Mouse (Mus musculus) retina, embryonic 14.5 days (tissue): ENCODE measurements around the gene Thoc3.
"Not testable (repeated sequence)": the region's sequence is repeated elsewhere in the genome, so short reads cannot be mapped to it uniquely, and the experiment has no call there.

Experiments used
- DNase-seq: peaks from one replicate; pipeline ENCODE4 v3.0.0-alpha.2; 2015; ENCODE audit warnings: low spot score

Gene Thoc3

GRCm38 (mm10) chr13:54468098-54469011, at the start of gene Thoc3:
Gene Thoc3, minus strand, starts transcription at chr13:54468849.
- peak; percentile 91 for DNase-seq

GRCm38 (mm10) chr13:54505920-54506319, 37.3 kb upstream of the Thoc3 start:
- no peak for DNase-seq

- peak; percentile 17 for DNase-seq
These were observed 36.1 kb upstream of the Thoc3 start for GRCm38 (mm10) chr13:54504611-54505260.

DNA sequence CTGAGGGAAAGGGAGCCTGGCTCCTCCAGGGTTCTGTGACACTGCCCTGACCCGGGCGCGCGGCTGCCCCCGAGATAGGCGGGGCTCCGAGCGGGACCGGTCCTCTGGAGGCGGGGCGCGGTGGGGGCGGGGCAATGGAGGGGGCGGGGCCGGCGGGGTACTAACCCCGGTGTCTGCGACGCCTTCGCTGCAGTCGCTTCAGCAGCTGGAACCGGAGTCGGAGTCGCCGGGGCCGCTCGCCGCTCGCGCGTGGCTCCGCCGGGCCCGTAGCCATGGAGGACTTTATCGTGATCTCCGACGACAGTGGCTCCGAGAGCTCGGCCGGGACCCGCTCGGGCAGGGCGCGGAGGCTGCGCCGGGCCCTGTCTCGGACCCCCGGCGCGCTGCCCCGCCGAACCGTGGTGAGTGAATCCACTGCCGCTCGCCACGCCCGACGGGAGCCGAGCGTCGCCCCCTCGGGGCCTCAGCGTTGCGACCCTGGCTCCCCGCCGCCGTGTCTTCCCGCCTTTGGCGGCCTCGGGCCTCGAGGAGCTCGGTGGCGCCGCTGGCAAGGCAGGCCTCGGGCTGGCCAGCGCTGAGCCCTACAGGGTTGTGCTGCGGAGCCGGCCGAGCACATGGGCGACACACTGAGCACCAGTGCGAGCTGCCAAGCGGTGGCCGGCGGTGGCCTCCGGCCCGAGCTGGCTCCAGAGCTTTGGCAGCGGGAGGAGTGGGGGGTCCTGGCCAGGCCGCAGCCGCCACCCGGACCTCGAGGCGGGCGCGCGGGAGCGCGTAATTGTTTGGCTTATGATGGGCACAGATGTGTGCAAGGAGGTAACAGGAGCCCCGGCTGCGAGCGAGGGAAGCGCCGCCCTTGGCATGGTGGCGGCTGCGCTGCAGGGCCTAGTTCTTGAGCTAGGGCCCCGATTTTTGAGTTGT, 35.2 kb upstream of the Thoc3 start, which contains the start of gene Simc1:
Gene Simc1 (plus strand): TSS at position 176 of the 918 bp plus-strand sequence.
- peak; percentile 76 for DNase-seq

DNA sequence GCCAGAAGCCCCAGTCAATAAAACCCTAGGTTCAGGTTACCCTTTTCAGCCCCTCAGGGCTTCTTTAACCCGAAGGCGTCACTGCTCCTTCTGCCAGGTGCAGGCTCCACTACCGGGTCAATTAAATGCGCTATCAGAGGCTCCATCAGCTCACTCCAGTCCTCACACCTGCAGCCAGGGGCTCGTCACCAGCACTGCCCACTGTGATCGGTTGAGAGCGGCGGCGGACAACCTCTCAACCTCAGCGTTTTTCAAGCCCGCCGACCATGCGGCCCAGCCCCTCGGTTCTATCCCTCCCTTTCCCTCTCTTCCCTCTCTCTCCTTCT, 34.6 kb upstream of the Thoc3 start:
- no peak for DNase-seq

DNA sequence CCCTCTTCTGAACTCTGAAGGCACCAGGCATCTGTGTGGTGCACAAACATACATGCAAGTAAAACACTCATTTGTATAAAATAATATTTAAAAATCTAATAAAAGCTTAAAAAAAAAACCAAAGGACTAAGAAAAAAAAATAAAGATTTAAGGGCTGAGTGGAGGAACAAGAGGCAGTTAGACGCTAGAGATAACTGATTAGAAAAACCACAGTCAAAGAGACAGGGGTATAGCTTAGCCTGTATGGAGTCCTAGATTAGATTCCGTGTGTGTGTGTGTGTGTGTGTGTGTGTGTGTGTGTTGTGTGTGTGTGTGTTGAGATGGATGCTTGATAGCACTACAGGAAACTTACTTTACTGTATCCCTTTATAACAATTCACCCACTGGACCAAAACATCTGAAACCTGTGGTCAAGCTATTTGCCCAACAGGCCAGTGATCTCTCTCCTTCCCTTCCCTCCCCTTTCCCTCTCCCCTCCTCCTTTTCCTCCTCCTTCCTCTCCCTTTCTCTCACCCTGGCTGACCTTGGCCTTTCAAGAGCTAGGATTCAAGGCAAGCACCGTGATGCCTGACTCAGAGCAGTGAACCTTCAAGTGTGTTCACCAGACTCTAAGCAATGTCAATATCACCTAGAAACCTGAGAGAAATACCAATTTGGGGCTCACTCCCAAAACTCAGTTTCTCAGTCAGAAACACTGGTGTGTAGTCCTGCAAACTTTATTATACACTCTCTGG, 33.5 kb upstream of the Thoc3 start:
- DNase-seq = no peak

- no peak for DNase-seq
These were observed 32.7 kb upstream of the Thoc3 start for GRCm38 (mm10) chr13:54501352-54501751.

DNA sequence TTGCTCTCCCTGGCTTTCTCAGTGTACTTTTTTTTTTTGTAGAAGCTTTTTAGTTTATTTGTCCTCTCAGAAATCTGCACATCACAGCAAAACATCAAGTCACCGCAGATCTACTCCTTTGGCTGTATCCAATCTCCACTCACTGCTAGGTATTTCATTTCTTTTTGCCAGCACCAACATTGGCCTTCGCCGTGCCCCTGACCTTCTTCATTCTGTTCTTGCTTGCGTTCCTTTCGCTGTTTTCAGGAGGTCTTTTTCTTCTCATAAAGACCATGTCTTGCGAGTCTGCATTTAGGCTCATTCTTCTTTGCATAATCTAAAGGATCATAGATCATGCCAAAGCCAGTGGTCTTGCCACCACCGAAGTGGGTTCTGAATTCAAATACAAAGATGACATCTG, 30.9 kb upstream of the Thoc3 start:
- DNase-seq = not testable (repeated sequence)

DNA sequence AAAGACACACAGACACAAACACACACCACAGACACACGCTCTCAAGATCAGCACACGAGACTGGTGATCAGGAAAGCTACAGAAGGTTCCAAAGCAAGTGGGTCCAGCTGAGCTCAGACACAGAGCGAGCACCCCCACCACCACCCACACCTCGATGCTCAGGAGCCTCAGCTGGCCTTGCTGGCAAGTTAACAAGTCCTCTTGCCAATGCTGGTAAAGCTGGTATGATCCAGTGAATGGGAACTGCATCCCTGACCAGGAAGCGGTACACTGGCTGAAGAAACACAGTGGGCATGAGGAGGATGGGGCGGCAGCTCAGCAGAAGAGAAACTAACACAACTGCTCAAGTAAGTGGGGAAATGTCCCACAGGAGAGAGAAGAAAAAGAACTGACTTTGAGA, 22.7 kb upstream of the Thoc3 start:
- no peak for DNase-seq

DNA sequence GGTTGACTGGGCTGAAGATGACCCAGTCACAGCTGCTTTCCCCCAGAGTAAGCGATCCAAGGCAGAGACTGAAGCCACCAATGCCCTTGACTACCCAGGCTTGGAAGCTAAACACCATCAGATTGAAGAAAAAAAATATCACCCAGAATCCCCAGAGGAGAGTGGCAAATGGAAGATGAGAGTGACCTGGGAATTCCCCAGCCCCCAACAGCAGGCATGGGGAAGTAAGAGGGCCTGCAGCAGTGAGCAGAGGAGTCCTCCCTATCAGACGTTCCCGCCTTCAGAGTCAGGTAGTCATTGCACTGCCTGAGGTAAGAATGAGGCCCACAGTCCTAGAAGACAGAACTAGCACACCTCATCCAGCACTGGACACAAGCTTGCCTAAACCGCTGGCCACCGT, 21.8 kb upstream of the Thoc3 start:
- no peak for DNase-seq

DNA sequence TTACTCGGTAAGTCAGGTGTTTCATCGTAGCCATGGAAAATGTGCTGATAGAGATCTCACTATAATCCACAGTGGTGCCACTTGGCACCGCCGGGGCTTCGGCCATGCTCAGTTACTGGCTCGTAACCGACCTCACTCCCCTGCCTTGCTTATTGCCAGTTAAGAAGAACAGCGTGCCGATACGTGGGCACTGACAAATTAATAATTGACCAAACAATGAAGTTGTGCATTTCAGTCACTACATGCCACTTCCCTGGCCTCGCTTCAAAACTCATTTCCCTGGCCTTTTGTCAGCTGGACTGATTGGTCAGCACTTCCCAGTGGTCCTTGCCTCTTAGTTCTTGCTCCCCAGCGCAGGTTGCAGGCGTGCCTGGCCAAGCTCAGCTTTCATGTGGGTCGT, 12.8 kb upstream of the Thoc3 start:
- DNase-seq = no peak

- DNase-seq = no peak
These were observed 10.6 kb upstream of the Thoc3 start for GRCm38 (mm10) chr13:54479286-54479685.

- no peak for DNase-seq
These were observed 7.1 kb upstream of the Thoc3 start for GRCm38 (mm10) chr13:54475702-54476101.

GRCm38 (mm10) chr13:54474996-54475395, 6.3 kb upstream of the Thoc3 start:
- no peak for DNase-seq

- DNase-seq = no peak
These were observed 3.3 kb upstream of the Thoc3 start for GRCm38 (mm10) chr13:54471967-54472366.

- DNase-seq = no peak
These were observed 334 bp upstream of the Thoc3 start for GRCm38 (mm10) chr13:54469012-54469354.

- no peak for DNase-seq
These were observed 9.4 kb downstream of the Thoc3 start for GRCm38 (mm10) chr13:54459282-54459681.

GRCm38 (mm10) chr13:54457062-54457461, 11.6 kb downstream of the Thoc3 start:
- DNase-seq = peak; percentile 27

DNA sequence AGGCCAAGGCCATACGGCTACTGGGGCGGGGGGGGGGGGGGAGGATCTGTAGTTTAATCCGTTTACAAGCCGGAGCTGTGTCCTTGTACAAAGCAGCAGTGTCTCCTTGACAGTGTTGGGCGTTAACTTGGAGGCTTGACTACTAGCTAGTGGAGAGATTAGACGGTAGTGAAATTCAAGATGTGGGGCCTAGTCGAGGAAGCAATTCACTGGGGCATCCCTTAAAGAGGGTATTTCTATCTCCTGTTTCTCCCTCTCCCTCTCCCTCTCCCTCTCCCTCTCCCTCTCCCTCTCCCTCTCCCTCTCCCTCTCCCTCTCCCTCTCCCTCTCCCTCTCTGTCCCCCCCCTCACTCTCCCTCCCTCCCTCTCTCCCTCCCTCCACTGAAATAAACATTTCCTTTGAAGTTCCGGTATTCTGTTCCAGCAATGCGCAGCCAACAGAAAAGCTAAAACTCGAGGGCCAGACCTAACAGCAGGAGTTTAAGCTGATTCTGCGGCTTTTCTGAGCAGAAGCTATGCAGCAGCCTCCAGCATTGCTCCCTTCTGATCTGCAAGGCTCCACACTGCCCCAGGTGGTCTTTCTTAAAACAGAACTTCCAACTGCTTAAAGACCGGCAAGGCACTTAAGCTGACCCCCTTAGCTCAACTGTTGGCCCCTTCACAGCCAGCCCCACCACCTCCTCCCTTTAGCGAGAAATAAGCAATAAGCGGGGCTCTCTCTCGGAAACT, 21.0 kb downstream of the Thoc3 start:
- peak; percentile 77 for DNase-seq

DNA sequence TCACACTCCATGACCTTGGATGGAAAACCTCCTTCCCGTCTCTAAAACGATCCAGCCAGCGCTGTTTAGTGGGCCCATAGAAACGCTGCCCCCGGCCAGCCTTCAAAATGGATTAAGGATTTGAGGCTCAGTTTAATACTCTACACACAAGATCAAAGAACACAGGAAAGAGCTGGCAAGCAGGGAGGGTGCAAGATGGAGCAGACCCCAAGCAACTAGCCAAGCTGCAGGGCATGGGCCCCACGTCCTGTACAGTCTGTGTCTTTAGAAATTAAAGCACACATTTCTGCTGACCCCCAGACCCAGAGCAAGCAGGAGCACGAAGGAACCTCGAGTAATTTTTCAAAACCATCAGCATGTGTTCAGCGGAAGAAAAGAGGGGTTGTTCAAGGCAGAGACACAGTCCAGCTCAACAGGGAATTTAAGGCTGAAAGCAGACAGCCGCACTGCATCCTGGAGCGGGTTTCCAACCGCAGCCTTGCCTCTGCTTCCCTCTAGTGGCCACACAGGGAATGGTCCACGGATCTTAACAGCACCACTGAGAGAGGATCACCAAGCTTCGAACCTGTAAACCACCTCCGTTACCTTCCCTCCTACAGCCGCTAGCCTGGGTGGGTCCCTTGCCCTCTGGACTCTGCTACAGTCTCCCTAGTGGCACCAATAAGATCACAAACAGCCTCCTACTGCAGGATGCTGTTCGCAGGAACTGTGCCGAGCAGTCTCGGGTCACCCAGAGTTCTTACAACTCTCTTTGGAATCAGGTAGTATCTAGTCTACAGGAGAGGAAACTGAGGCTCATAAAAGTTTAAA, 21.8 kb downstream of the Thoc3 start:
- DNase-seq = peak; percentile 95
